Mouse (Mus musculus) myocyte (in vitro differentiated cells): ENCODE data around the gene Mmp2.

ENCODE experiments used
- CEBPB ChIP-seq: IDR thresholded peaks from 2 replicates; pipeline ENCODE4 v1.6.1; 2011; ENCODE audit warnings: mild to moderate bottlenecking, moderate library complexity; ENCODE audit not compliant: poor library complexity, insufficient read depth, severe bottlenecking
- E2F4 ChIP-seq: IDR thresholded peaks from one replicate; pipeline ENCODE4 v1.6.1; 2011; ENCODE audit warnings: mild to moderate bottlenecking, control low read depth, moderate library complexity; ENCODE audit not compliant: insufficient read depth
- MAX ChIP-seq: IDR thresholded peaks from one replicate; pipeline ENCODE4 v1.6.1; 2011; ENCODE audit warnings: low read depth, mild to moderate bottlenecking, control low read depth
- MYOD1 ChIP-seq, 3 experiments: IDR thresholded peaks; one replicate each; pipeline ENCODE4 v1.6.1; 2011; ENCODE audit warnings: control low read depth in 2 of 3, low read depth in 2 of 3, mild to moderate bottlenecking in 2 of 3, moderate library complexity in 1 of 3; ENCODE audit not compliant: insufficient read length in 2 of 3, control insufficient read depth in 1 of 3
- MYOG ChIP-seq, 3 experiments: IDR thresholded peaks; one replicate each; pipeline ENCODE4 v1.6.1; 2011; ENCODE audit warnings: control low read depth in 2 of 3, low read depth in 2 of 3, mild to moderate bottlenecking in 2 of 3; ENCODE audit not compliant: insufficient read length in 2 of 3, control insufficient read depth in 1 of 3, insufficient read depth in 1 of 3
- POLR2A ChIP-seq: IDR thresholded peaks from one replicate; pipeline ENCODE4 v1.6.1; 2011; ENCODE audit warnings: low read depth, mild to moderate bottlenecking, control low read depth, moderate library complexity; ENCODE audit not compliant: insufficient read length
- POLR2AphosphoS2 ChIP-seq: IDR thresholded peaks from one replicate; pipeline ENCODE4 v1.6.1; 2011; ENCODE audit warnings: low read depth, control low read depth; ENCODE audit not compliant: insufficient read length
- SRF ChIP-seq: IDR thresholded peaks from one replicate; pipeline ENCODE4 v1.6.1; 2011; ENCODE audit warnings: low read depth; ENCODE audit not compliant: control insufficient read depth, insufficient read length
- TCF12 ChIP-seq: IDR thresholded peaks from one replicate; pipeline ENCODE4 v1.6.1; 2011; ENCODE audit warnings: mild to moderate bottlenecking, control low read depth; ENCODE audit not compliant: poor library complexity, insufficient read depth, severe bottlenecking
- TCF3 ChIP-seq: IDR thresholded peaks from one replicate; pipeline ENCODE4 v1.6.1; 2011; ENCODE audit warnings: low read depth, control low read depth; ENCODE audit not compliant: insufficient read length
- USF1 ChIP-seq: IDR thresholded peaks from one replicate; pipeline ENCODE4 v1.6.1; 2011; ENCODE audit warnings: low read depth, mild to moderate bottlenecking, control low read depth, moderate library complexity

- TF ChIP-seq POLR2A (no peak), CEBPB (no peak), MYOG (IDR thresholded peaks at IDR 0.05; ENCODE audit: control insufficient read depth in 1 of 3, insufficient read depth in 1 of 3, insufficient read length in 2 of 3, low read depth in 2 of 3) (no peak), USF1 (no peak), SRF (no peak), MAX (no peak), TCF3 (no peak), POLR2AphosphoS2 (no peak), E2F4 (no peak), MYOD1 (IDR thresholded peaks at IDR 0.05; ENCODE audit: control insufficient read depth in 1 of 3, insufficient read length in 2 of 3, low read depth in 2 of 3) (no peak), TCF12 (no peak)
These were observed 43.0 kb upstream of the Mmp2 start for GRCm38 (mm10) chr8:92783906-92784610.
